Mouse (Mus musculus): ENCODE measurements at regions not wholly inside any gene's neighbourhood (a gene's known extent, or its start where the extent isn't known, plus 50 kb on each side); places are given as distances from the start of the nearest gene placed in this dataset.
A peak's percentile ranks its signal among the peaks of the same experiment; 100 is the strongest.

DNA sequence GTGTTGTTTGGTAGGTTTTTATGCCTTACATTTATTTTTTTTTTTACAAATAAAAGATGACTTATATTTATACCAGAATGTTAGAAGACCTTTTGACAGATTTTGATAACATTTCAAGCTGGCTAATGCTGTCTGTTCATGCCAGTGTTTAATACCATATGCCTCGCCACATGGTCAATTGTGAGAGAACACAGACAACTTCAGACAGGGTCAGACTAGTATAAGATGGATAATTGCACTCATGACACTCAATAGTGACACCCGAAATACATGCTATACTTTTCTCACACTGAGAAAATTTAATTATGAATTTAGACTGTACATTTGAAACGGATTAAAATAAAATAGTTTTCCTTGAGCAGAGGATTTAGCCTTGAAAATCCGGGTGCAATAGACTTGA lies 769.9 kb downstream of the Slitrk6 start:
- DNase-seq, result peak in 1 of 2 experiments; percentile 6

GRCm38 (mm10) chr14:109958008-109958407 lies 796.9 kb downstream of the Slitrk6 start:
- DNase-seq, result no peak

DNA sequence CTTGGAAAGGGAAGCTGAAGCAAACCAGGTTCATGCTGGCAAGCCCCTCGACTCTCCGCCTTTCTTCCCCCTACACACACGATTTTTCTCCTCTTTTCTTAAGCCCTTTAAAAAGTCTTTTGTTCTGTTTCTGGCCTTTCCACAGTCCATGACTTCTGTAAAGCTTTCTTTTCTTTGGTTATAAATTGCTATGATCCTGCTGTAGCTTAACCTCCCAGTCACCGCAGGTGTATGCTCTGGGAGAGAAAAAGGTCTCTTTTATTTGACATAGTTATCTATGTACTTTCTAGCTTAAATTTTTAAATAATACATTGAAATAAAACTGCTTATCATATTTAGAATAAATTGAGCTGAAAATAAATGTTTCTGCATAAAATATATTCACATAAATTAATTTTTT lies 813.0 kb downstream of the Slitrk6 start:
- DNase-seq, result no peak

DNA sequence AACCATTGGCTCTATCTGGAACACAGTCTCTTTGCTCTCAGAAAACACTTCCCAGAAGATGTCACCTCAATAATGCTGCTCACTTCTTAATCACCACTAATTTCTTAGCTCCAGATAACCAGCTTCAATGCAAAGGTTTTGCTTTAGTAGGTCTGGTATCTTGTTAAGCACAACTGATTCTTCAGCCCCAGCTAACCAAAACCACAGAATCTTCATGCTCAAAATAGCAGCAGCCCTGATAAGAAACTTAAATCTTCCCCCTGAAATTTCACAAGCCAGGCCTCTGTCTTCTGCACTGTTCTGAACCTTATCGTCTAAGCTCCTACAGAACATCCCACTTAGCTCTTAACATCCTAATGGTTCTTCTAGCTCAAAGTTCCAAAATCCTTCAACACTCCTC lies 813.8 kb downstream of the Slitrk6 start:
- no peak for DNase-seq

DNA sequence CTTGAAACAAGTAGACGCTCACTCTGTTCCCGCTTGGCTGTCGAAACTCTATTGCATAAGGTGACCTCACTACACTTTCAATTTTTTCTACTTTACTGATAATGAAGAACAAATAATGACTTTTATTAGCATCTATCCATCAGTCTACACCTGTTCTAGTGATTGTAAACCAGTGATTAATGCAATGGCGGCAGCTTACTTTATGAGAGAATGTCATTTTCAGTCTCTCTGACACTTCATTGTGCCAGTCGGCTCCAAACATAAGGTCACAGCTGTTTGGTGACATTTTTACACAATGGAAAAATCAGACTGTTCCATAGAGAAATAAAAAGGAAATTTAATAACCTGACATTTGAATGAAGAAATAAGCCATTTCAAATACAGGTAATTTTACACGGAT lies 817.5 kb downstream of the Slitrk6 start:
- DNase-seq, result no peak

GRCm38 (mm10) chr14:109928977-109929376 lies 826.0 kb downstream of the Slitrk6 start:
- no peak for DNase-seq

GRCm38 (mm10) chr14:109891896-109892165 lies 863.1 kb downstream of the Slitrk6 start:
- DNase-seq, result no peak

DNA sequence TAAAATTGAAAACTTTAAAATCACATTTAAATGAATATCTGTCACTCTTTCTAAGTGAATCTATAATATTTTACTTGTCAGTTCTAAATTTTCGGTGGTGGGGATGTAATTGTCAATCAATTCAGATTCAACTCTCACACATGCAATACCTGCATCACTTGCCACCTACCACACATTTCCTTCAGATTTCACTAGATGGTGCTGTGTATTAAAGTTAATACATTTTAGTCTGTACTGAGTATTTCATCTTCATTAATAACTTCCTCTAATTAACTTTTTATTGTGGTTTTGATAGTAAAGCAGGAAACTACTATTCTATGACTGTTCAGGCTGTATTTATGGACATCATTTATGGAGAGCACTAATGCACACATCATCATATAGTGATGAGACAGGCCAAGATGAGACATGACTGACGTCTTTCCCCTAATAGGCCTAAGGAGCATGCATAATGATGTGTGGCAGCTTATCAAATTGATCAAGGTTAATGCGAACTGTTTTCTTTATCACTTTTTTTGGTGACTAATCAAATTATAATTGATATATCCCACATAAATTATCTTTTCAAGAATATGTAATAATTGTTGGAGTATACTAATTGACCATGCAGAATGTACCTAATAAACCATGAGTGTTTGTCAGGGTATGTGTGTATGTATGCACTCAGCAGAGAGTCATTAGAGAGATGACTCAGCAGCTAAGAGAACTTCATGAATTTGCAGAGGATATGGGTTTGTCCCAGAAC lies 863.6 kb downstream of the Slitrk6 start:
- DNase-seq, result peak in 1 of 2 experiments; percentile 4

DNA sequence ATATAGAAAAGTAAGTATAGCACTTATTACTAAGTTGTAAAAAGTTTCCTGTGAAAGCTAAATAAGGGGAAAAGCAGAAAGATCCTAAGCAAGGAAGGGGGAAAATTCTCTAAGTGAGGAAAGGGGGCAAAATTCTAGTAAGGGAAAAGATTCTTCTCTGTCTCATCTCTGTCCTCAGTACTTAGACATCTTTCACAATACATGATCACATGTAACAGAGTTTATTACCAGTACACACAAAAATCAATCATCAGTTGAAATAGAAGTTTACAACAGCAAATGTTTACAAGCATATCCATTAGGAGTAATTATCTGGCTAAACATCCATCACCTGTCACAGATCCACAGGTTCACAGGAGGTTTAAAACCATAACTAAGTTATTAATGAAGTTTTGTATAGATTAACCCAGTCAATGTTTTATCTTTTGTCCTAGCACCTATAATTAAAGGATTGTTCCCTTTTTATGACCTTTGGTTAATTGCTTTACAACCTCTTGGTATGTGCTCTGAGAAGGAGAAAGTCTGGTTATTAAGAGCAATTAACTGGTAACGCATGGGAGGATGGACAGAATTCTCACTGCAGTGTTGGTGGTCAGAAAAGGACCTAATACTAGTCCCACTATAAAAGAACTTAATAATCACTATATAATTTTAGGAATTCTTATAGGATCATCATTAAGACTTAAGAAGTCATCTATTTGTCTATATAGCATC lies 877.8 kb downstream of the Slitrk6 start:
- DNase-seq, result no peak

DNA sequence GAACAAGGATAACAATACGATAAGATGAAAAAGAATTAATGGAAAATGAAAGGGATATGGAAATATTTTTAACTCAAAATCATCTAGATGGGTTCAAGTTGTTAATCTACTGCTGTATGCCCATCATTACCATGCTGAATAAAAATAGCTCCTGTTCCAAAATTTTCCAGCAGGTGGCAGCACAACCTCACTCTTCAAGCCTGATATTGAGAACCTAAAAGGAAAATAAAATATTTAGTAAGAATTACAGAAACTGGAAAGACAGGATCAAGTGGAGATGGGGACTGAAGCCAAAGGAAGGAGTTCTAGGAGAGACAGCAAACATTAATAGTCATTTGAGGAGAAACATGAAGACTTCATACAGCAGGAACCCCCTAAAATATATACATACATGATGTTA lies 880.7 kb downstream of the Slitrk6 start:
- DNase-seq, result peak; percentile 70 to 72

DNA sequence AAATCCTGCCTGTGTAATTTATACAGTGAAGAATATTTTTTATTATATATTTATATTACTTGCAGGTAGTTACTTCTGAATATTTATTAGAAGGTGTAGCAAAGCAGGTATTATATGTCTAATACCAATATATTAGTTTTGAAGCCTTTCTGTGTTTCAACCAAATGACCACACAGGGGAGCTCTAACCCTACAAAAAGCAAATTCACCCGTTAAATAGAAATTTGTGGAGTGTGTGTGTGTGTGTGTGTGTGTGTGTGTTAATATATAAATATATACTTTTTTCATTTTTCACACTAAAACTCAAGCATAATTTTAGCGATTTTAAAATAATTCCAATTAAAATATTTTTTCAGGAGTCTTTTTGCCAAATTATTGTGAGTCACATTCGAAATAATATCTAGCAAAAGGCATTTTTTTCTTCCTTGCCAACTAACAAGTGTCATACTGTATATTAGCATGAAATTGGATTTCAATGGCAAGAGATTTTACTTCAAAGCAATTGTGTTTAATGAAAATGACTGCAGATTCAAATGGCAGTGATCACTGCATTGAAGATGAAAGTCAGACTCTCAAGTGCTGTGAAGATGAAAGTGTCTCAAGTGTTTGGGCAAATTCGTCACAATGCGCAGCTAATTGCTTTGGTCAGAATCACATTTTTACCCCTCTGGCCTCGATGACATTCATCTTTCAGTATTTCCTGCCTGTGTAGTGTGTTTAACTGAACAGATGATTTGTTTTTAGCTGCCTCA lies 914.4 kb downstream of the Slitrk6 start:
- peak; percentile 47 to 51 for DNase-seq

DNA sequence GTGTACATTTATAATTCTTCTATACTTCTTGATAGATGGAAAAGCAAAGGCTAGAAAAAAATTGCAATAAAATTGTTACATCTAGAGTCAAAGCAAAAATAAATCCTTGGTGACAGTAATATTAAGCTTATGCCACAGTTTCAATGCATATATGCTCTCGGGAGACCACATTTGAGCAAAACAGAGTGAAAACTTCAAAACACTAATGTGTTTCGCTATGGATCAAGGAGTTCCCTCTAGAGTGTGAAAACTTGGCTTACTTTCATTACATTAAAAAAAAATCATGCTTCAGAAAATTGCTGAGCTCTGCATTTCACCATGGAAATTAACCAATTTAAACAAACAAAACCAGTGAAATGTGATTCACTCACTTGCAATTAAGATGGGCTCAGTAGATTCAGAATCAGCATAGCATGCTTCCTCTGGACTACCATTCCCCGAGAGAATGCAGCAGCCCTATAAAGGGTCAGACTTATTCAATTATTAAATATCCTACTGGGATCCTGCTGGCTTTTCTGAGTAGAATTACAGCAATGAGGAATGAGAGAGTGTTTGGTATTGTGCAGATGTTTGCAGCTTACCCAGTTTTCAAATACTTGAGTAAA lies 888.7 kb upstream of the Slitrk1 start:
- DNase-seq, result no peak

DNA sequence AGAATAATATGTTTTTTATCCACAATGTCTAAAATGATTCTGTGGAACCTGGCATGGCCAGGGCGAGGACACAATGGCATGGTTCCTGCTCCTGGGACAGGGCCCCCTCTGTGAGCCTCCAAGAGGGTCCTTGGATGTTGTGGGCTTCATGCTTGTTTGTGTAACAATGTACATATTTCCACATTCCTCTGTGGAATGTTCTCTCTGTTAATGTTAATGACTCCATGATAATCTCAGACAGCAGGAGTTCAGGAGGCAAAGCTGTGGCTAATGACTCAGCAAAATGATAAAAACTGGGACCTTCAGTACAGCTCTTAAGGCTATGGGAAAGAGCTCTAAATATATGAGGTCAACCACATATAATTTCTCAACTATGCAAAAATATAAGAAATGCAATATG lies 858.3 kb upstream of the Slitrk1 start:
- no peak for DNase-seq

GRCm38 (mm10) chr14:109760892-109761291 lies 846.9 kb upstream of the Slitrk1 start:
- no peak for DNase-seq

Data from cerebellum, postnatal 14 days (tissue).